Mouse (Mus musculus) regulatory T cell (primary cell): ENCODE results near the gene Dhh.

Experiments
- in situ Hi-C: fragments of 300-600 bp; cut with MboI, MseI; formaldehyde crosslinking; loops from one replicate; pipeline ENCODE4 v1.15.1; 2025; ENCODE audit warnings: high pct_unique_total_duplicates

Gene Dhh

DNA sequence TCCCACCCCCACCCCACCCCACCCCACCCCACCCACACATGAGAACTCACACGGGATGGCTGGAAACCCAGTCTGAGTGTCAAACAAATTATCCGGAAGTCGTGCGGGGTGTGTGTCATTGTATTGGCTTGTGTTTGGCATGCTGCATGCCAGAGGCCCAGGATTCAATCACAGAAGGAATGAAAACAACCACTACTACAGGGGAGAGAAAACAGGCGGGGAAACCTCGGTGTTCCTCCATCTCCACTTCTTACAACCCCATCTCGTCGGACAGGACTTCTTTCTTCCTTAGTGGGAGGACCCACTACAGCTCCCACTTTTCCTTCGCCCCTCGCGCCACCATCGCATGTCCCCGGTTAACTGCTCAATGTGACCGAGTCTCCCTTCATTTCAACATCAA is 18.8 kb upstream of the Dhh start:
- in situ Hi-C loops: loop anchor here (5.0 kb wide), 1 partner anchor 35 kb away; no protein-coding TSS in a partner anchor

DNA sequence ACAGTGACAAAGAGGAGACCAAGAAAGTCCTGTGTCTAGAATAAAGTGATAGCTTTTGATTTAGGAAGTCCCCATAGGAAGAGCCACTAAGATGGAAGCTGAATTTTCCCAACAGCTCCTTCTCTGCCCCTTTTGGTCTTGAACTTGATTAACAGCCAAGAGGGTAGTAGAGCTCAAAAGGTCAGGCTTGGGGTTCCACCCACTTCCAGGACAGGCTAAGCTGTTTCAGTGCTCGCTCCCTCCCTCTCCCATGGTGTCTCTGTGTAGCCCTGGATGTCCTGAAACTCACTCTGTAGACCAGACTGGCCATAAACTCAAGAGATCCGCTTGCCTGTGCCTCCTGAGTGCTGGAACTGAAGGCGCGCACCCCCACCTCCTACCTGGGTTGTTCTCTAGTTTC is 17.7 kb upstream of the Dhh start:
- in situ Hi-C loops: loop anchor here (5.0 kb wide), 1 partner anchor 34 kb away; no protein-coding TSS in a partner anchor

DNA sequence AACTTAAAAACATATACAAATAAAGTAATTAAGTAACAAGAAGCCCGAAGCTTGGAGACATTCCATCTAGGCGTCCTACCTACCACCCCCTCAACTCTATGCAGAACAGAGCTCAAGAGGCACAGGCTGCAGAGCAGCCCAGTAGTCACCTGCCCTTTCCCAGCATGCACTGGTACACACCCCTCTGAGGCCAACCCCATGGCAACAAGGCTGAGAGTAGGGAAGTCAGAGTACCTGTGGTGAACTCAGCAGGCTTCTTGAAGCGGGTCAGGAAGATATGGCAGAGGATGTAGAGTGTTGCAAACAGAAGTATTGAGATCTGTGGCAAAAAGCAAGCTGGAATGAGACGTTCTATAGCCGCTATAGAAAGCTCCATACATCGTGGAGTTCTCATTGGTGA is 16.6 kb upstream of the Dhh start:
- in situ Hi-C loops: loop anchor here (5.0 kb wide), 1 partner anchor 33 kb away; no protein-coding TSS in a partner anchor

DNA sequence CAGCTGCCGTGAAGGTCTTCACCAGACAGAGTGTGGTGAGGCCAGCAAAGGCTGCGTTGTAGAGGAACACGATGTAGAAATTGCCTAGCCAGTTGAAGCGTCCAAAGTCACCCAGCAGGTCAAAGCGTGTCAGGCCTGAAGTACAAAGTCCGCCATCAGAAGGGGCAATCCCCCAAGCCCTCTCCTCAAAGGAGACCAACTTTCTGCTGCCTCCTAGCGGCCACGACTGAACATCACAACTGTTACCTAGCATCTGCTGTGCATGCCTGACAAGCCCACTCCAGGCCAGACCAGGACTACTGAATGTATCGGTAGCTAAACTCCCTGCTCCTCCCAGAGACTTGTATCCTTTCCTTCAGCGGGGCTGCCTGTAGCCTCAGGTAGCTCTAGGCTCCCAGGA is 6.4 kb upstream of the Dhh start:
- in situ Hi-C loops: loop anchor here (5.0 kb wide), 1 partner anchor 93 kb away; no protein-coding TSS in a partner anchor

DNA sequence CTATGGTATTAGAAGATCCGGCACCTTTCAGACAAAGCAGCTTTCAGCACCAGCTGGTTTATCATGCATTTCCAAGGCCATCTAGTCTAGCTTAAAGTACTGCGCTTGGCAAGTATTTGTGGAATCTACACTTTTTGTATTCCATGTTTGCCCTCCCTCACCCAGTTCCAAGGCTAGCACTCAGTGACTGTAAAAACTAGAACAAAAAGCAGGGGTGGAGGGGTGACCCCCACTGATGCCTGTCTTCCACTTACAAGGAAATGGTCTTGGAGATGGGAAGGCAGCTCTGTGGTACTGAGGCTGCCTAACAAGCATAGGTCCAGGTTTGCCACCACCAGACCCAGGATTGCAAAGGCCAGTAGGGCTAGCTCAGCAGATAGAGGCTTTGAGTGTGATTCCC is 4.3 kb upstream of the Dhh start:
- in situ Hi-C loops: no loop called here

DNA sequence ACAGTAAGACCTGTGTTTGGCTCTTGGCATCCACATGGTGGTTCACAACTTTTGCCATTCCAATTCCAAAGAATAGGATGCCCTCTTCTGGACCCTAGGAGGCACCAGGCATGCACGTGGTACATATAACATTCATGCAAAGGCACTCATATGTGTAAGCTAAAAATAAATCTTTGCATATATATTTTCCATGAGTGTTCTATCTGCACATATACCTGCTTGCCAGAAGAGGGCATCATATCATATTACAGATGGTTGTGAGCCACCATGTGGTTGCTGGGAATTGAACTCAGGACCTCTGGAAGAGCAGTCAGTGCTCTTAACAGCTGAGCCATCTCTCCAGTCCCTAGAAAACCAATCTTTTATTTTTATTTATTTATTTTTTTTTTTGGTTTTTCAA is 3.2 kb upstream of the Dhh start:
- in situ Hi-C loops: no loop called here

DNA sequence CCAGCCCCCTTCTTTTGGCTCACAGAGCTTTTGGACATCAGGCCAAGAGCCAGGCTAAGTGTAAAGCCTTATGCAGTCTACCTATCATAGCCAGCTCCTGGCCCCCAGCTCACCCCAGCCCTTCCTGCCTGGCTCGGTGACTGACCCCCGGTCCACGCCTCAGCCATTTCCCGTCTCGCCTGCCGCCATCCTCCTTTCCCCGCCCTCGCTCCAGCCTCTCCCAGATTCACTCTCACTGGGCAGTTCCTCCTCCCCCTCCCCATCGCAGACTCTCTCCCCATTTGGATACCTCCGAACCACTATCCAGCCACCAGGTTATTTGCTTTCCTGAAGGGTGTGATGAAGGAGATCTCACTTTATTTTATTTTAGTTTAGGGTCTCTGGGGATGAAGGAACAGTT is 845 bp downstream of the Dhh start:
- in situ Hi-C loops: loop anchor here (10.0 kb wide), 1 partner anchor 207 kb away; no protein-coding TSS in a partner anchor

DNA sequence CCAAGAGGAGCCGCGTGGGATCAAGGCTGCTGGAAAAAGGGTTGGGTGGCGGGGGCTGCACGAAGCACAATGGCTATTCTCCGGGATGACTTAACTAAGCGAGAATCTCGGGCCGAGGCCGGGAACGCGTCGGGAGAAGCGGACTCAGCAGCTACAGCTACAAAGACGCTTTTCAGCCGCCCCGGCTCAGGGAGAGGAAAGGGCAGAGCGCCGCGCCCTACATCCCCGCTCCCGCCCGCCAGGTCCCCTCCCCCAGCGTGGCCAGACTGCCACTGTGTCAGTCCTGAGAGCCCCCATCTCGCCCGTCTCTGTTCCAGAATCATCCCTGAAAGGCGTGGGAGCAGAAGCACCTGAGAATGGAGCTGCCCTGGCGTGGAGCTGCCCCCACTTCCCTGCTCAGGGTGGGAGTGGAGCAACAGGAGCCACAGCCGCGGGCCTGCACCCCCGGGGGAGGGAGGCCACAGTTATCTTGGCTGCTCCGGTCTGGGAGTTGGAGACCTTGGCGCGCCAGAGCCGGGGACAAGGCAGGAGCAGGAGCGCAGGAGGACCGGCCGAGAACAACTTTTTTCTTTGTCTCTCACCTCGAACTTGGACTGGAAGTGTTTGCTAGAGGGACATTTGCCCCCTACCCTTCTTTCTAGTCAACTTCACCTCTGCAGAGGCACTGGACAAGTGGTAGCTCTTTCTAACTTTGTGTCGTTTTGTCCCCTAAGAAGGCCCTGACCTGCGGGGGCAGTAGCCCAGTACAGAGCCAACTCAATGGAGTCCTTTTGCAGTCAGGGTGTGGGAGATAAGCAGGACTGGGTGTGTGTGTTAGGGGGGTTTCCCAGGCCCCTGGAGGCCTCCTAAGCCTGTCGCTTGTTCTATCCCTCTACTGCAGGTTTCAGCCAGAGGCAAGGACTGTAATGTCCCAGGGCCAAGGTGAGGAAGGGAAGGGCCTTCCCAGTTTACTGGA is 2.4 kb downstream of the Dhh start:
- in situ Hi-C loops: loop anchor here (10.0 kb wide), 1 partner anchor 209 kb away; no protein-coding TSS in a partner anchor

DNA sequence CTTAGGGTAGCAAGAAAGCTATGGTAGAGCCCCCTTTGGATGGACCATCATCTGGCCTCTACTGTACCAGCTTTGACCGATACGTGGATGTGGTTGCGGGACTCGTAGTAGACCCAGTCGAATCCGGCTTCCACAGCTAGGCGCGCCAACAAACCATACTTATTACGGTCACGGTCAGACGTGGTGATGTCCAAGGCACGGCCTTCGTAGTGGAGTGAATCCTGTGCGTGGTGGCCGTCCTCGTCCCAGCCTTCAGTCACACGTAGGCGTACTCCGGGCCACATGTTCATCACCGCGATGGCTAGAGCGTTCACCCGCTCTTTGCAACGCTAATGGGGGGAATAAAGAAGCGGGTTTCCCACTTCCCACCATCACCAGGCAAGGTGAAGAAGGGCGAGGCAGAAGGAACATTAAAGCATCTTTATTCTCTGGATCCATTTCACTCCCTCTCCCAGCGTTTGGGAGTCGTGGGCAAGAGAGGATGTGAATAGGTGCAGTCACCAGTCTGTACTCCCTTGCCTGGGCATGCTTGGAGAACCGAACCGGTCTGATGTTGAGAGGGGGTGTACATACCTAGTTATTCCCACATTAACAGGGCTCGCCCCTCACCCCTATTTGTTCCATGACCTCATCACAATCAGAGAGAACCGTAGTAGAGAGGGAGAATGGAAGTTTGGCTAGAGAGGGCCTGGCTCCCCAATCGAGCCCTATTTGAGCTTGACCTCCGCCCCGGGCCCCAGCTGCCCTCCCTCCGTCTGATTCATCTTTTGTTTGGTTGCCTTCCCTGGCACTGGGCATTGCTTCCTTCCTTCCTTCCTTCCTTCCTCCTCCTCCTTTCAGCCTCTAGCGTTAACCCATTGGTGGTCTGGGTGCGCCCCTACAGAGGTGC is 3.4 kb downstream of the Dhh start:
- in situ Hi-C loops: loop anchor here (10.0 kb wide), 1 partner anchor 210 kb away; no protein-coding TSS in a partner anchor

DNA sequence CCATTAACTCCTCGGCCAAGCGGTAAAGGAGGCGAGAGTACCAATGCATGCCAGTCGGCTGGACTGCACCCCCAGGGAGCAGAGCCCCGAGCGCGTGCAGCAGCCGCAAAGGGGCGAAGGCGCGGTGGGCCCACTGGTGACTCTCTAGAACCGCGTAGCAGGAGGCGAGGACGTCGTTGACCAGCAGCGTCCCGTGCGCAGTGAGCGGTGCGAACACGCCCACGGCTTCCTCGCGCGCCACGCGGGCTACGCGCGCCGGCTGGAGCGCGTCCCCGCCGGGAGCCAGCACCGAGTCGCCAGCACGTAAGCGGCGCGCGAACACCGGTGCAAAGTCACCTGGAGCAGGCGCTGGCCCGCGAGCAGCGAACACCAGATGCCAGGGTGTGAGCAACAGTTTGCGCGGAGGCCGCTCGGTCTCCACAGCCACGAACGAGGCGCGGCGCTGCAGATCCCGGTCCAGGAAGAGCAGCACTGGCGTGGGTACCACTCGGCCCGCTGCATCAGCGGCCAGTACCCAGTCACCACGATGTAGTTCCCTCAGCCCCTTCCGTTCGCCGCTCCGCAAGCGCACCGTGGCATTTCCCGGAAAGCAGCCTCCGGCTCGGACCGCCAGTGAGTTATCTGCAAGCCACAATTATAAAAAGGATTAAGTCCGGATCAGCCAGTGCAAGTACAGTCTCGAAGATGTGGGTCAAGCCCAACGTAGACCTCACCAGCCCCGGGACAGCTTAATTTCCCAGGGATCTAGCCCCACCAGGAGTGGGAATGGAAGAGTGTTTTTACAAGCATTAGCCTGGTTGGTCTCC is 4.2 kb downstream of the Dhh start, which contains the start of gene Rhebl1:
Gene Rhebl1, minus strand, starts transcription at position 601 of the 806 bp plus-strand sequence.
- in situ Hi-C loops: loop anchor here (10.0 kb wide), 1 partner anchor 211 kb away; no protein-coding TSS in a partner anchor

DNA sequence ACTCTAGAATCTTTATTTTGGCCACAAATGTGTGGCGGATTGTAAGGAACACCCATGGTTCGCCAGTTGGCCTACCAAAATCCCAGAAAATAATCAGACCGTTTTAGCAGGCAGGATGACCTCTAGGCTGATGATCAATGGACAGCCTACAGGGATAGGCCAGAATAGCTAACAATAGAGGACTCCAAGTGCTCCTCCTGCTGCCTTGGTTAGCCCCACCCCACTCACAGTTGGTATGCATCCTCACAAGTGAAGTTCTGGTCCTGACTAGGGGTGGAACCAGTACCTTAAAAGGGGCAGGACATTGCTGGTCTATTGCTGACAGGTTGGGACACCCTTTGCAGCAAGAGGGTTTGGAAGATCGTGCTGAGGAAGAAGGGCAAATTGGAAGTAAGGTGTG is 5.3 kb downstream of the Dhh start:
- in situ Hi-C loops: loop anchor here (10.0 kb wide), 1 partner anchor 212 kb away; no protein-coding TSS in a partner anchor

DNA sequence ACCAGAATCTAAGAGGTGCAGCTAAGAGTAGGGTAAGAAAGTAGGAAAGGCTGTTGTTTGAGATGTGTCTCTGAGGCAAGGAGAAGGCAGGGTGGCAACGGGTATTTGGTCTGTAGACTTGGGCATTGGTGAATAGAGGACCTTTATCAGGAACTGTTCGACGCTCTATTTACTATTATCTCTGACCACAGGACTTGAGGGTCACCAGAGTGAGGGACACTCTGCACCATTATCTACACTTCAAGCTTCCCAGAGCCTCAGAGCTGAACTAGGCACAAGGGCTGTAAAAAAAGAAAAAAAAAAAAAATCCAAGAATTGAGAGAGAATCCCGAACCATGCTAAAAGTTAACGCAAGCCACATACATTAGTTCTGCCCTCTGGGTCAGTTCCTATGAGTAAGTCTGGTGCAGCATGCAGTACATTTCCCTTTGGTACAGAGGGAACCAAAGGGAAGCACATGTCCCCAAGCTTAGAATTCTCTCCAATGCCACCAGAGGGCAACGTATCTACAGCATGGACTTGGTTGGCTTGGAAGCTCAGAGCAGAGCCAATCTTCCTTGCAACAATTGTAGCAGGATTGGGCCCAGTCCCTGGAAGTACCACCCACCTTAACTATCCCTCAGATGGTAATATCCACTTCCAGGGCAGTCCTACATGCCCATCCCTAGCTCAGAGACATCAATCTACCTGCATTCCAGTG is 6.3 kb downstream of the Dhh start:
- in situ Hi-C loops: loop anchor here (10.0 kb wide), 1 partner anchor 213 kb away; no protein-coding TSS in a partner anchor

DNA sequence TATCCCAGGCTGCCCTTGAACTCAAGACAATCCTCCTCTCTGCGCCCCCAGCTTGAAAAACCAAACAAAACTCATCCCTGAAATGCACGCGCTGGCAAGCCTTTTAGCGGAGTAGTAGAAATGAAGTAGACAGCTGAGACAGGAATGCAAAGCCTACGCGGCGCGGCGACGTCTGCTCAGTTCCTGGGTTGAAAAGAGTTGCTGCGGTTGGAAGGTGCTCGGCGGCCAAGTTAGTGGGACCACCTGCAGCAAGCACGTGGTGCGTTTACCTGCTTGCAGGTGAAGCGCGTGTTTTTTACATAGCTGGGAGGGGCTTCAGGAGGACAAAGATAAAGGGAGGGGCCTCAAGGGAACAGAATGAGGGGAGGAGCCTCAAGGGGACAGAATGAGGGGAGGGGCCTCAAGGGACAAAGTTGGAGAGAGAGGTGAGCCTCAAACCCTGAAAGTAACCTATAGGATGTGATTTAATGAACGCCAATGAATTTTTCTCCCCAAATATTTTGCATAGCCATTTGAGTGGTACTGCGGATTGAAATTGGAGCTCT is 7.1 kb downstream of the Dhh start:
- in situ Hi-C loops: loop anchor here (10.0 kb wide), 1 partner anchor 214 kb away; no protein-coding TSS in a partner anchor

DNA sequence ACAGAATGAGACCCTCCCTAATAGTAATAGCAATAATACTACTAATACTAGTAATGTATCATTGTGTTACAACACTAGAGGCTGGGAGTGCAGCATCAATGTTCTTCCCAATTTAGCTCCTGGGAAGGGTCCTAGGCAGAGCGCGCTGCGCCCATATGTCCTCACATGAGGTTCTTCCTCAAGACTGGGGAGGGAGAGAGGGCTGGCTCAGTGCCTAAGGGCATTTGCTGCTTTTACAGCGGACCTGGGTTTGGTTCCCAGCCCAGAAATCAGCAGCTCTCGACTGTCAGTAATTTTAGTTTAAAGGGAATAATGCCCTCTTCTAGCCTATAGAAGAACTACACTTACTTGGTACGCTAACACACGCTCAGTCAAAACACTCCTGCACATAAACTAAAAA is 10.8 kb downstream of the Dhh start:
- in situ Hi-C loops: no loop called here

DNA sequence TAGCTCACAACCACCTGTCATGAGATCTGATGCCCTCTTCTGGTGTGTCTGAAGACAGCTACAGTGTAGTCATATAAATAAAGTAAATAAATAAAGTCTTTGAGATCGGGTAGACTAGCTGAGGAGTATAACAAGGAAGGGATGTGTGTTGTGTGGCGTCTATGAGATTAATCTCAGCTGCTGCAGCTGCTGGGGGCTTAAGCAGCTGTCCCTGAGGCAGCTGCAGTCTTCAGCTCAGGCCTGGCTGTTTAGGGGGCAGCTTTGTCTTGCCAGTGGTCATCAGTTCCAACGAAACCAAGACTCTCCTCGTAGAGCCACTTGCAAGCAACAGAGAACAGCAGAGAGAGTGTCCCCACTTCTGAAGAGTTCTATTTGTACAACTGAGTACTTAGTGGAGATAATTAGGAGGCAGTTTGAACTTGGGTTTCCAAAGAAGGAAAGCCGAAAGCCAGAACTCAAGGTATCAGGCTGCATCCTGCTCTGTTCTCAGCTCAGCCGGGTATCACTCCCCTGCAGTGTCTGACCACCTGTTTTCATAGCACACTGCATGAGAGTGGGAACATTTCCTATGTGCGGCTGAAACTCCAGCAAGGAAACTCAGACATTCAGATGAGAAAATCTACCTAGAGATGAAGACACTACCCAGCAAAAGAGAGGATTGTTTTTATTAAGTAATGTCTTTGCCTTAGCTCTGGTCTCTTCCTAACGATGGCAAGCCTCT is 11.5 kb downstream of the Dhh start:
- in situ Hi-C loops: no loop called here

DNA sequence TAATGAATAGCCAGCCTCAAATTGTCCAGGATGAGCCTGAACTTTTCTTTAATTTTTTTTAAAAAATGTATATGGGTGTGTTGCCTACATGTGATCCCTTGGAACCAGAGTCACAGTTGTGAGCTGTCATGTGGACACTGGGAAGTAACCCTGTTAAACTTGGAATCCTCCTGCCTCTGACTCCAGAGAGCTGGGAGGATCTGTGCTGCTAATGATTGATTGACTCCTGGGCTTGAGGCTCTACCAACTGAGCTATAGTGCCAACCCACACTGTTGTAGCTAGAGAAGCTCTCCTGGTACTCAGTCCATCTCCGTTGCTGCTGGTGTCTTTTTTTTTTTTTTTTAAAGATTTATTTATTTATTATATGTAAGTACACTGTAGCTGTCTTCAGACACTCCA is 14.2 kb downstream of the Dhh start:
- in situ Hi-C loops: loop anchor here (5.0 kb wide), 1 partner anchor 33 kb away; the partner anchor contains the start of gene Lmbr1l

DNA sequence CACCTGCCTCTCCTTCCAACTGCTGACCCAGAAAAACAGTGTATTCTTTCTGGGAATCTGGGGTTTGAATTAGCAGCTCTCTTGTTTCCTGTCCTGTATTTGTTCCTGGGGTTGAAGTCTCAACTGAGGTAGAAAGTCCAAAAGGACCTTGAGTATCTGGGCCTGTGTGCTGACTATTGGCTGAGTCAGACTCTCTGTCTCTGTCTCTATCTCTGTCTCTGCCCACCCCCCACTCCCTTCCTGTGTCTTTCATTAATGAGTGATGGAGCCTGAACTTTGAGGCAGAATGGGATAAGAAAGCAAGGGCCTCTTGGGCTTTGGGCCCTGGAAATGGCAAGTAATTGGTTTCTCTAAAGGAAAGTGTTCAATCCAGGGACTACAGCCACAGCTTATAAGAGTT is 14.7 kb downstream of the Dhh start:
- in situ Hi-C loops: loop anchor here (5.0 kb wide), 1 partner anchor 34 kb away; the partner anchor contains the start of gene Lmbr1l

DNA sequence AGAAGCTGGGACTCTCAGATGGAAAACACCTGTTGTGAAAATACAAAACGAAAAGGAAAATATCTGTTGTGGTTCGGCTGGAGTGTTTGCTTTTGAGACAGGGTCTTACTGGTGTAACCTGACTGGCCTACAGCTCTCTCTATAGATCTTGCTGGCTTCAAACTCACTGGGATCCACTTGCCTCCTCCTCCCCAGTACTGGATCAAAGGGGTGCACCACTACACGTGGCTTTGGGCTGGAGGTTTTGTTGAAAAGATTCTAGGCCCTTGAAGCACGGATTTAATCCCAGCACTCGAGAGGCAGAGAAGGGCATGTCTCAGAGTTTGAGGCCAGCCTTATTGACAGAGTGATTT is 16.7 kb downstream of the Dhh start:
- in situ Hi-C loops: loop anchor here (5.0 kb wide), 1 partner anchor 36 kb away; the partner anchor contains the start of gene Lmbr1l
